Mouse (Mus musculus): Measurements from ENCODE around the gene Cutc.

The Cutc gene

GRCm38 (mm10) chr19:43750008-43750407, 2.8 kb upstream of the Cutc start:
- no peak for DNase-seq (ENCODE audit: extremely low read depth, insufficient read length, low spot score)

GRCm38 (mm10) chr19:43753226-43753835, 535 bp downstream of the Cutc start:
- DNase-seq (ENCODE audit: extremely low read depth, insufficient read length, low spot score): no peak

- DNase-seq (ENCODE audit: extremely low read depth, insufficient read length, low spot score): no peak
These were observed 1.4 kb downstream of the Cutc start for GRCm38 (mm10) chr19:43754237-43754636.

- DNase-seq (ENCODE audit: extremely low read depth, insufficient read length, low spot score): no peak
These were observed 2.1 kb downstream of the Cutc start for GRCm38 (mm10) chr19:43754872-43755271.

GRCm38 (mm10) chr19:43760504-43760903, 7.7 kb downstream of the Cutc start:
- peak; percentile 40 for DNase-seq (ENCODE audit: extremely low read depth, insufficient read length, low spot score)

GRCm38 (mm10) chr19:43761543-43762256, 8.9 kb downstream of the Cutc start:
- DNase-seq (ENCODE audit: extremely low read depth, insufficient read length, low spot score): no peak

GRCm38 (mm10) chr19:43762410-43762809, 9.6 kb downstream of the Cutc start:
- DNase-seq (ENCODE audit: extremely low read depth, insufficient read length, low spot score): no peak

GRCm38 (mm10) chr19:43766451-43766850, 13.7 kb downstream of the Cutc start:
- DNase-seq (ENCODE audit: extremely low read depth, insufficient read length, low spot score): no peak

- DNase-seq (ENCODE audit: extremely low read depth, insufficient read length, low spot score): no peak
These were observed 14.9 kb downstream of the Cutc start for GRCm38 (mm10) chr19:43767549-43768322.

GRCm38 (mm10) chr19:43769366-43769960, 16.7 kb downstream of the Cutc start:
- no peak for DNase-seq (ENCODE audit: extremely low read depth, insufficient read length, low spot score)

- no peak for DNase-seq (ENCODE audit: extremely low read depth, insufficient read length, low spot score)
These were observed 17.8 kb downstream of the Cutc start for GRCm38 (mm10) chr19:43770584-43770983.

GRCm38 (mm10) chr19:43771499-43771969, 18.7 kb downstream of the Cutc start:
- DNase-seq (ENCODE audit: extremely low read depth, insufficient read length, low spot score): peak; percentile 16

GRCm38 (mm10) chr19:43772311-43772710, 19.5 kb downstream of the Cutc start:
- DNase-seq (ENCODE audit: extremely low read depth, insufficient read length, low spot score): no peak

- DNase-seq (ENCODE audit: extremely low read depth, insufficient read length, low spot score): no peak
These were observed 22.6 kb downstream of the Cutc start for GRCm38 (mm10) chr19:43775433-43775832.

- no peak for DNase-seq (ENCODE audit: extremely low read depth, insufficient read length, low spot score)
These were observed 23.8 kb downstream of the Cutc start for GRCm38 (mm10) chr19:43776561-43776960.

- DNase-seq (ENCODE audit: extremely low read depth, insufficient read length, low spot score): no peak
These were observed 24.5 kb downstream of the Cutc start for GRCm38 (mm10) chr19:43777308-43777707.

GRCm38 (mm10) chr19:43780391-43780790, 27.6 kb downstream of the Cutc start:
- DNase-seq (ENCODE audit: extremely low read depth, insufficient read length, low spot score): no peak

- no peak for DNase-seq (ENCODE audit: extremely low read depth, insufficient read length, low spot score)
These were observed 29.2 kb downstream of the Cutc start, which contains the start of gene Abcc2 for GRCm38 (mm10) chr19:43781980-43782379. Gene Abcc2, plus strand, starts transcription at chr19:43782192.

GRCm38 (mm10) chr19:43784761-43785160, 32.0 kb downstream of the Cutc start:
- DNase-seq (ENCODE audit: extremely low read depth, insufficient read length, low spot score): no peak

GRCm38 (mm10) chr19:43786249-43787026, 33.6 kb downstream of the Cutc start:
- no peak for DNase-seq (ENCODE audit: extremely low read depth, insufficient read length, low spot score)
